Mouse (Mus musculus) kidney, adult 9 months (tissue): Measurements from ENCODE around the gene Dusp14.

Source experiments
- DNase-seq: peaks from one replicate; pipeline ENCODE4 v3.0.0; 2022

The Dusp14 gene

DNA sequence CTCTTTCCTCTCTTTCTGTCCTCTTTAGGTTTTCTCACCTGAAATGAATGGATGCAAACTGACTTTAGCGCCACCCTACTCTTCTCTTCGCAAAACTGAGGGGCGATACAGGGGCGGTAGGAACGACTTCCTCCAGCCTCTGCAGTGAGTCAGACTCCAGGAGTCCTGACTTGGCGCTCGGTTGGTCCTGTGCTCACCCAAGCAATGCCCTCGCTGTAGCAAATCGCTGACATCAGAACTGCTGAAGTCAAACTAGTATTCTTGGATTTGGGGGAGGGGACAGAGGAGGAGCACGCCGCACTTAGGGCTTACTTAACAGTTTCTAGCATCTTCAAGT lies at the start of gene Dusp14:
TSS of gene Dusp14 (minus strand) at position 228 of the 337 bp plus-strand sequence.
- DNase-seq: peak; percentile 78

DNA sequence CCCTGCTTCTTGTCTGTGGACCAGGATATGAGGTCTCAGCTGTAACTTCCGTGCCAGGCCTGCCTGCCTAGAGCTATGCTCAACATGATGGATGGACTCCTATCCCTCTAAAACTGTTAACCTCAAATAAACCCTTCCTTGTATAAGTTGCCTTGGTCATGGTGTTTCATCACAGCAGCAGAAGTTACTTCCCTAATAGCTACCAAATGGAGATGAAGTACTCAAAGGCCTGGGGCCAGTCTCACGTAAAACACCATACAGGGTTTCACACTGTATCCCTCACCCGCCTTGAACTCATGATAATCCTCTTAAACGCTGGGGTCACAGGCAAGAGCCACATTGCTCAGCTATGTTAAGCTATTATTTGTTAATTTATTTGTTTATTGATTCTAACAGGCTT lies 48.4 kb upstream of the Dusp14 start:
- DNase-seq: no peak

DNA sequence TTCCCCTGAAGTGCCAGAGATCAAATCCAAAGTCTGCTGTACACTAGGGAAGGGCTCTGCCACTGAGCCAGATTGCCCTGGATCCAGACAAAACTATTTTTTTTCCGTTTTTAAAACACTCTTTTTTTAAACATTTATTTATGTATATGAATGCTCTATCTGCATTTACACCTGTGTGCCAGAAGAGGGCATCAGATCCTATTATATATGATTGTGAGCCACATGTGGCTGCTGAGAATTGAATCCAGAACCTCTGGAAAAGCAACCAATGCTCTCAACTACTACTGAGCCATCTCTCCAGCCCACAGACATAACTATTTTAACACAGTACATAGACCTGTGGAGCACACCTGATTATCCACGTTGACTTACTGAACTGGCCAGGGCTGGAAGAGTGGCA lies 47.2 kb upstream of the Dusp14 start:
- no peak for DNase-seq

DNA sequence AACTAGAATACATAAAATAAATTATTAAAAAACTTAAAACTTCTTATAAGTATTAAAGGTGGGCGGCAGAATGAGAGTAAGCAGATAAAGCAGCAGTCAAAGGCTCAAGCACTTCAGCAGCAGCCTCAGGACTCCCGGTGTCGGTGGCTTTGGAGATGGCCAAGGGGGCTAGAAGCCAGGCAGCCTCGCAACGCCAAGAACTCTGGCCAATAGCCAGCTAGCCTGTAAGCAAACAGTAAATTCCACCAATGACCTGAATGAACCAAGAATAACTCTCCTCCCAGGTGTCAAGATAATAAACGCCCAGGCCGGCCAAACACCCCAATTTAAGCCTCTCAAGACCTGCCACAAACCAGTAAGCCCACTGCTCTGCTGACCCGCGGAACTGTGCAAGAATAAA lies 46.6 kb upstream of the Dusp14 start:
- DNase-seq: no peak

DNA sequence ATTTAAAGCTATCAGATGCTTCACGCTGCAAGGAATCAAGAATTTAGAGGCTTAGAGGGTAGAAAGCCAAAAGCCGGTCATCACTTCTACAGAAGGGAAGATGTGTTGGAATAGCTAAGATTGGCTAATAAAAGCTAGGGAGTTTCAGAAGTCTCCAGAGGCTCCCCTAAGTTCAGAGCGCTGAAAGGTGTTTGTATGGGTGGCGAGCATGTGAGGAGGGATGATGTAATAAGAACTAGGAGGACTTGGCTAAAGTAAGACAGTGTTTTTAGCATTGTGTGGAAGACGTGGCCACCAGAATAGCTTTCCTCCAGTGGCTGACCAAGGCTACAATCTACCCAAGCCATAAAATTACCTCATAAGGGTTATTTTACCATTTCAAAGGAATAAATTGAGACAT lies 44.6 kb upstream of the Dusp14 start:
- DNase-seq: no peak

DNA sequence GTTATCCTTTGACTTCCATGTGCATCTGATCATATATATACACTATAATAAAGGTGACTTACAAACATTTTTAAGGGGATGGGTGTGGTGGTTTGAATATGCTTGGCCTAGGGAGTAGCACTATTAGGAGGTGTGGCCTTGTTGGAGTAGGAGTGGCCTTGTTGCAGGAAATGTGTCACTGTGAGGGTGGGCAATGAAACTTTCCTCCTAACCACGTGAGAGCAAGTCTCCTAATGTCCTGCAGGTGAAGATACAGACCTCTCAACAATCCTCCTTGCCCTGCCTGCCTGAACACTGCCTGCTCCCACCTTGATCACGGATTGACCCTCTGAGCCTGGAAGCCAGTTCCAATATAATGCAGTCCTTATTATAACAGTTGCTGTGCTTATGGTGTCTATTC lies 38.1 kb upstream of the Dusp14 start:
- DNase-seq: no peak

DNA sequence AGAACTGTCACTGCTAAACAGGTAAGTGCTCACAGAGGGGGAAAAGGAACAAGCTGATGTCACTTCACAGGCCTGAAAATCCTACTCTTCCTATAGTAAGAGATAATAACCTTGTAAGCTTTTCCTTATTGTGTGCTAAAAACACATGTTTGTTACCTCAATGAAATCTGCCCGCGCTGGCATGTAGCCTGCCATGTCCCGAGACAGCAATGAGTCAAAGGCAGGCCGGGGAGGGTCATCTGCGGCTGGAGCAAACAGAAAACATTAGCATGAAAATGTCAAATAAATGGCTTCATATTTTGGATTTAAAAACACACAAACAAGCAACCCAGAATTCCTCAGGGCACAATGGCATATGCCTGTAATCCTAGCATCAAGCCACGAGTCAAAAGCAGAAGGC lies 35.0 kb upstream of the Dusp14 start:
- no peak for DNase-seq

DNA sequence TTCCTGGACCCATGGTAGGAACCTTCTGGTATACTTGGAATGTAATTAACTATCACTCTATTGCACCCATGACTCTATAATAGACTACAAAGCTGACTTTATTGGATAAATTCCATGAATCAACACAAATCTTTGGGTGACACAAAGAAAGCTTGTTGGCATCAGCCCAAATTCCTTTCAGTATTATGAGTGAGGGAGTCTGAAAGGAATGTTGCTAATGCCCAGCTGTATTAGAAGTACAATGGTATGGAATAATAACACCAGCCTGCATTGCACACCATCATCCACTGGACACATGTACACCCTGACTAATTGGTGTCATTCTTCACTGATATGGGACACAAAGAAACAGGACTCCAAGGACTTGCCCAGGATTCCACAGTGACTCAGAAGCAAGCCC lies 32.1 kb upstream of the Dusp14 start:
- DNase-seq: no peak

DNA sequence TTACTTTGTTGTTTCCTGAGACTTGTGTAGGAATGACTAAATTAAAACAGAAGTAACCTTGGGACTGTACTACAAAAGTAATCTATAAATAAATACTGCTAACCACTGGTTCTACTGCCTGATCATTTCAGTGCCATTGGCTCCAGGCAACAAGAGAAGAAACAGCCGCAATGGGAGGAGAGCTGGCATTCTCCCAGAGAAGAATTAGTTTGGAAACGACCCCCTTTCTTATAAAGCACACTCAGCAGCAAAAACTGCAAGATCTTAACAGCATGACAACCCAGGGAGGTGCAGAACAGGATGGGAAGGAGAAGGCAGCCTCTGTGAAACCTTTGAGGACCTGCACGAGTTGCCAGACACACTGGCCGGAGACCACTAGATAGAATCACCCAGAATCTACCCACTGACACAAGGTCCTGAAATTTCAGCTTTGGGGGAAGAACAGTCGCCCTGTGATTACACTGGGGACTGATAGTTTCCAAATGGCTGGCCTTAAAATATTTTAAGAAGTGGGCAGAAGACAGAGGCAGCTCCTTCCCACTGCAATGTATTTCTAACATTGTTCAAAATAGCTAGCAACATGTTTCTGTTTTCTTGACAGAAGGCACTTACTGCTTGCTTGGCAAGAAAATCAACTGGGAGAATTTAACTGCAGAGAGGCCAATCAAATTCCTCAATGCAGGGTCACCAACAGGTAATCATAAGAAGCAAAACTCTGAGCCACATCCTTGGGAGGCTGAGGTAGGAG lies 28.4 kb upstream of the Dusp14 start:
- no peak for DNase-seq

DNA sequence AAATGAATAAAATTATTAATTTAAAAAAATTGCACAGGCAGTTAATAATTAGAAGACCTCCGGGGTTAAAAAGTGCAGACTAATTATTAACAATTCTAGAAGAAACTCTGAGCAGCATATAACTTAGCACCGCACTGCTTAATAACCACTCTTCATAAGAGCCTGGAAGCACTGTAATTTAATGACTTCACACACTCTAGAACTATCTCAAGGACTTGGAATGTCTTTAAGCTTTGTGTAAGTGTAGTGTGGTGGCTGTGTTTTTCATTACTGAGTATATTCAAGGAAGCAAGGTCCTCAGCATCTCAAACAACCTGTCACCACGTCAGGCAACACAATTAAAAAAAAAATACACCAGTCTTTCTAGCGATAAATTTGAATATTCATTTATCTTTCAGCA lies 26.0 kb upstream of the Dusp14 start:
- DNase-seq: no peak

DNA sequence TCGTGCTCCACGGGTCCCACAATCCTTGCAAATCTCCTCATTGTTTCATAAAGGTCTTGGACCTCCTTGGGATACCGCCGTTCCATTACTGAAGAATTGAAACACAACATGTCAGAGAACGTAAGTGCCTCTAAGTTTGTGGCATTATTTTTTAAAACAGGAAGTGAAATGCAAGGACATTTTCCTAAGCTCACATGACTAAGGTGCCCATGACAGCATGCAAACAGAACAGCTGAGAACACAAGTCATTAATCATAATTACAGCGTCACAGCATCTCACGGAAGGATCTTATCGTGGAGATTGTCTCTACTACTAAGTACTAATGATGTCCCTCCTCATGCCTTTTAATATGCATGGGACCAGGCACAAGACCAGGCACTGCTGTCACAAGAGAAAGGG lies 21.5 kb upstream of the Dusp14 start:
- DNase-seq: no peak

DNA sequence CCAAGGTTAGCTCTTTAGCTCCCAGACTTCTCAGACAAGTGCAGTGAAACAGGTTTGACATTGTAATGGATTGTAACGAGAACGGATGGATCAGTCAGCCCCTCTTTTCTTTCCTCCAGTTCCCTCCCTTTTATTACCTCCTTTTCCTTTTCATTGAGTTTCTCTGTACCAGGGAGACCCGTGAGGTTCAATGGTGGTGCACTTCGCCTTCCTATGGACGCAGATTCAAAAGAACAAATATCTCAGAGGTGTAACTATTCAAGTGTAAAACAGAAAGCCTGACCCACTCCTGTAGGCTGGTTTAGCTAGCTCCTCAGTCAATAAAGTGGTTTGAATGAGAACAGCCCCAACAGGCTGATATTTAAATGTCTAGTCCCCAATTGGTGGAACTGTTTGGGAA lies 12.8 kb upstream of the Dusp14 start:
- DNase-seq: no peak

DNA sequence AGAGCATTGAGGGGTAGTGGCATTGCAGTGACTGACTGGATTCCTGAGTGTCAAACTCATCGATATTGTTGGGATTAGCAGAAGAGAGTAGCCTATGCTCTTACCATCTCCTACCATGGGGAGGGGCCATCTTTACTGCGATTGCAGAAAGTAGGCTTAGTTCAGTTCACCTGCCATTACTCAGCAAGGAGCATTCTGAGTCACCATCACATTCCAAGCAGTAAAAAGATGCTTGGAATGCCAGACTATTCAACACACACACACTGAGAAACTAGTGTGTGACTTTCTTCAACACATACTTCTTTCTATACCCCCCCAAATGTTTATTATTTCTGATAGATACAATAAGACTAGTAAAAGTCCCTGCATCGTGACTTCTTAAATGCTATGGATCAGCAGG lies 11.3 kb upstream of the Dusp14 start:
- no peak for DNase-seq

DNA sequence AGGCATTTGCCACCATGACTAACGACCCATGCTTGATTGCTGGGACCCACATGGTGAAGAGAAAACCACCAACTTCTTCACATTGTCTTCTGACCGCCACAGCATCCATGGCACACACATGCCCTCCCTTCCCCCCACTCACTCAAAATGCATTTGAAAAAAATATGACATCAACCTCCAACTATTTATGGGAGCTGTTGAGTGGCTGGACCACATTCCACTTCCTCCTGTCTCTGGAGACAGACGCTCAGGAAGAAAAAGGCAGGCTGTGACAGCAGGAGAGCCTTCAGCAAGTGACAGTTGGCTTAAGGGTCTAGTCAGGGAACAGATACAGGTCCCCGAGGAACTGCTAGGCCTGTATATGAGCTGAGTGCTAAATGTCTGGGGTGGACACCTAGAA lies 10.8 kb upstream of the Dusp14 start:
- no peak for DNase-seq

DNA sequence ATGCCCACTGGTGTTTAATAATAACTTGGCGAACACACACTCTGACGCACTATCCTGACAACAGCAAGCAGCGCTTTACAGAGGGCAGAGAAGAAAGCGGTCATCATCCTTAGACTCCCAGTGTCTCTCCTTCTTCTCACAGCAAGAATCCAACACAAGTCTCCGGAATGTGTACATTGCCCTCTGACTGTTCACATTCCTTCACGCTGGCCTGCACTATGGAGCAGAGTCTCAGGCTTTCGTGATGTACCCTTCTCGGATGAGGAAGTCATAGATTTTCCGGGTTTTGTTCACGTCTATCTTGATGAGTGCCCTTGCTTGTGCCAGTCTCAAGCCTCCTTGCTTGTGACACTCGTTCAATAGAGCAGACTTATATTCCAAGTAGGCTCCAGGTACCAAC lies 10.3 kb upstream of the Dusp14 start:
- DNase-seq: no peak

DNA sequence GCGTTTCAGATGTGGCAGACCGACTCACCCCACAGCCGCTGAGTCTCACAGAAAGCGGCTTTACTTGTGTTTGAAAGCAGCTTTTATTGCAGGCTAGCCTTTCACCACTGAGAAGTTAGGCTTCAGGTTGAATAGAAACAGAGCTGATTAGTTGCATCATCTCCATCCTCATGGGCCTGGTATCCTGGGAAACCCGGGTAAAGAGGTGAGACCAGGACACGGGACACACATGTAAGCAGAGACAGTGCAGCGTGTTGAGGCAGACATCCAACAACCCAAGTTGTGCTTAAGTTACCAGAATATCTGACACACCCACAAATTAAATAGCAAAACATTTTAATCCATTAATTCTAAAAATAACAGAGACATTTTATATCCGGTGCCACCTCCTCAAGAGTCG lies 9.5 kb upstream of the Dusp14 start:
- DNase-seq: no peak

DNA sequence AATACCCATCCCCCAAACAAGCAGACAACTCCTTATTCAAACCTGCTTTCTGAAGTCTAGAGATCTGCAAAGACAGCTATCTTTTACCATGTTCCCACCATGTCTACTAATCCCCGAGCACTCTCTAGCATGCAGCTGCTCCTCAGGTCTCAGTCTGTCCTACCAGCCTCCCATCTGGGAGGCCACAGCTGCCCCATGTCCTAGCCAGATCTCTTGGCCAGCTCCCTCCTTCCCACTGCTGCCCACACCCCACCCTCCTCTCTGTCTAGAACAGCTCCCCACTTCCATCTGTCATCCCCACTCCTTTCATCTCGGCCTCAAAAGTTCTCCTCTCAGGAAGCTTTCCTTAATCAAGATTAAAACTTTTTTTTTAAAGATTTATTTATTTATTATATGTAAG lies 7.9 kb upstream of the Dusp14 start:
- DNase-seq: no peak

DNA sequence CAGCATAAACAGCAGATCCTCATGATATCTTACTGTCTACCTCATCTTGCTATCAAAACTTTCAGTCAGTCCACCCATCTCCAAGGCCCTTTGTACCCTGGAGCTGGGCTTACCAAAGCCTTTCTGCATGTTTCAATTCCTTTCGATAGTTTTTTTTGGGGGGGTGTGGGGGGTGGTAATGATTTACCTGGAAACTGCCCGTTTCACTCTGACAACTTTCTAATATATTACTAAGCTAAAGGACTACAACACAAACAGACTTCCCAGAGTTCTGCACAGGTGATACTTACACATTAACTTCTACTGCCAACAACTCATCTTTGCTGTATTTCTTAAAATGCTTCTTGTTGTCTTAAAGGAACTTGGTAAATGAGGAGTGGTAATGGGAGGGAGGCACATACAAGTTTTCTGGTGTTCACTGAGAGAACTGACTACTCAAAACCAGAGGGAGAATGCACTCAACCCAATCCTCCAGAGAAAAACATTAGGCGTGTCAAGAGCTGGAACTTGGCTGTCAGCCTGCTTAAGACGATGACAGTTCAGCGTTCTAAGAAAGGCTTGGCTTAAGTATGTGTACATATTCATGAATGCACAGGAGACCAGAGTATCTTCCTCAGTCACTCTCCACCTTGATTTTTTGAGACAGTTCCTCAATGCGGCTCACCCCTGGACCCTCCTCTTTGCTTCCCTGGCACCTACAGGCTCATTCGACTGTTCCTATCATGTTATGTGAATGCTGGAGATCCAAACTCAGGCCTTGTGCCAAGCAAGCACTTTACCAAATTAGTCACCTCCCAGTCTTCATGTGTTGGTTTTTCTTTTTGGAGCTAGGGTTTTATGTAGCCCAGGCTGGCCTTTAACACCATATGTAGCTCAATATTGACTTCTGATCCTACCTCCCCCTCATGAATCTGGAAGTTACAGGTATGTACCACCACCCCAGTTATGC lies 5.0 kb upstream of the Dusp14 start:
- peak; percentile 80 for DNase-seq

DNA sequence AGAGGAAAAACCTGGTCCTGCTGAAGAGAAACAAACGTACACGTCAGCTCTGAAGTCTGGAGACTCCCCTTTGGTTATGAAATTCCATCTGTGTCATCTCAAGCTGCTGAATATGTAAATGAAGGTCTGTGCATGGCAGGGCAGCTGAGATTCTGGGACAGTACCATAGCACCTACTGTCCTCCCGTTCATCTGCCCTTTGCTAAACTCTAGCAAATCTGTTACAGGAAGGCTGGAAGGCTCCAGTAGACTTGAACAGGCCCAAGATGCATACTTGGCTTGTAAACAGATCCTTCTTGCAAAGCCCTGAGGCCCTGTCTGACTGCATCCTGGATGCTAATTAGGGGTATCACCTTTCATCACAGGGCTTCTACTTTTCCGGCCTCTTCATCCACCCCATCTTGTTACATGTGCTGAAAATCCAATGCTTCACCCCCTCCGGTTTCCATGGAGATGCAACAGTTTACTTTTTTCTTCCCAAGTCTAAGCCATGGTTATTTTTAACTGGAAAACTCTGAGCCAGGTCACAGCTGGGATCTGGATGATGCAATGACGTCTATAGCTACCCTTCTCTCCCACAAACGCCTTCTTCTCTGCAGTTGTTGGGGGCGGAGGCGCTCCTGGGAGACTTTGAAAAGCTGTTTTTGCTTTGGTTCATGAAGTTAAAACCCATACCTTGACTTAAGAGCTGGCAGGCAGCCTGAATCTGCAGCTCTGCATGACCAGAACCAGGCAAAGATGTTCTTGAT lies 4.0 kb upstream of the Dusp14 start:
- no peak for DNase-seq

DNA sequence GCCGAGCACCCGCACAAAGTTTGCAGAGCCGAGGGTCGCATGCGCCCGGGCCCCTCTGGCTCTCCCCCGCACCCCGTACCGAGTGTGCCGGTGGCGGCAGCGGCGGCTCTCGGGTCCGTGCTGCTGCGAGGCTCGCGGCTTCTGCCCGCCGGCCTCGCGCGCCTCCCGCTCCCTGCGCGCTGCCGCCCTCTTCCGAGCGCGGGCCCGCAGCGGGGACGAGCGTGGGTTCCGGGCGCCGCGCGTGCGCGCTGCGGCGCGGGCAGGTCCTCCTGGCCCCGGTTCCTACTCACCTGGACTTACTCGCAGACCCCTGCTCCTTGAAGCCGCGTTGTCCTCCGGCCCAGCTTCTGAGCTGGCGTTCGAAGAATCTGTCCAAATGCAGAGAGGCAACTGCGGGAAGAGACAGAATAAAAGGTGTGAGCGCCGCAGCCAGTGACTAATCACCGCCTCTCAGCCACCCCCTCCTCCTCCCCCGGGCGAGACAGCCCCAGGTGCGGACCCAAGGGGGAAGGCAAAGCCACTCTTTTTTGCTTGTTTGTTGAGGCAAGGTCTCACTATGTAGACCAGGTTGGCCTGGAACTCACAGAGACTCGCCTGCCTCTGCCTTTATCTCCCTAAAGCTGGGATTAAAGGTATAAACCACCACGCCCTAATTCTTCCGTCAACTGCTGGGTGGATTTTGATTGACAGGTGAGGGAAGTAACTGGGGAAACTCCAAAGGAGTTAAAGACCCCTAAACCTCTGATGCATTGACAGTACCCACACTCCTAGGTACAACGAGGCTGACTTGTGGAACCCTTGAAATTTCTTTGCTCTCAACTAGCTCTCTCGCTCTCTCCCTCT lies 649 bp downstream of the Dusp14 start:
- peak; percentile 63 for DNase-seq

DNA sequence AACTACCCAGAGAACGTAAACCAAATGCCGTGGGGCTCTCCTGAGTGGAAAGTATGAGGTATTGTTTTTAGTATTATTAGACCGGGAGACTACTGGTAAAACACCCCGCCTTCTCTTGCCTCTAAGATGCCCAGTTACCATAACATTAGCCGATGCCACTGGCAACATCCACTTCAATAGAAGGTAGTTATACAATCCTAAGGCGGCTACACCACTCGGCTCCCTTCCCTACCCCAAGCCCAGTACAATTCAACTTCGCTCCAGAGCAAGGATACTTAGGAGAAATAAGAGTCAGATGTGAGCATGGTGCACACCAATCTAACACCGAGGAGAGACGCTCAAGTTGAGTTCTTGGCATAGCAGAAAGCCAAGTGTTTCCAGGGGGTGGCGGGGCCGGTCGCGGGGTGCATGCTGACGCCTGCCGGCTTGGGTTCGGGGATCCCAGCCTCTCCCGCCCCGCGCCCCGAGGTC lies 1.3 kb downstream of the Dusp14 start:
- no peak for DNase-seq

DNA sequence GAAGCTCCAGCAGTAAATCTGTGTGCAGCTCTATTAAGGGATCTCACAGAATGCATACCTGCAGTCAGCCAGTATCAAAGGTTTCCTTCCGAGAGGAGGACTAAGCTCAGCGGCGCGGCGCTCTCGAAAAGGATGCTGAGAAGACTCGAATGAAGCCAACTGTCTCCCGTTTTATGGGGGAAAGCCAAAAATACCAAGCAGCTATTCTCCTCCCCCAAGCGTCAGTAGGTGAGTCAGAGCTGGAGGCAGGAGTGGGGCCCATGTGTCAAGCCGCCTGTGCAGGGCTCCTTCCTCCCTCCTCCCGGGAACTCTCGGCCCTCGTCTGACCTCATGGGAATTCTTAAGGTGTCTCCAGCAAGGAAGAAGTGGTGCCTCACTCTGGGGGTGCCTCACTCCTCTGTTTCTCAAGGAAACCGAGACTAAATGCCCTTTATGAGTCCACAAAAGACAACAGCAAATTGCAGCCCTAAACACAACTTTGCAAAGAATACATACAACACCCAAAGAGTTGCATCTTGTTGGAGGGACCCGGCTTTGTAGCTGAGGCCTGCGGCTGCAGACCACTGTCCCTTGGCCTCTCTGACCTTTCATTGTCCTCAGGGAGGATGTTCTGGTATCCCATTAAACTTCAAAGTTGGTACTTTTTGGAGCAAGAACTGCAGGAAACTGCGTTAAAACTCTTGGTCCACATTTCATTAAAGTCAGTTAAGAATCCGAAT lies 2.0 kb downstream of the Dusp14 start:
- DNase-seq: peak; percentile 46
